22 mouse cellular contexts compared by ENCODE assay signal in the genomic region with DNA sequence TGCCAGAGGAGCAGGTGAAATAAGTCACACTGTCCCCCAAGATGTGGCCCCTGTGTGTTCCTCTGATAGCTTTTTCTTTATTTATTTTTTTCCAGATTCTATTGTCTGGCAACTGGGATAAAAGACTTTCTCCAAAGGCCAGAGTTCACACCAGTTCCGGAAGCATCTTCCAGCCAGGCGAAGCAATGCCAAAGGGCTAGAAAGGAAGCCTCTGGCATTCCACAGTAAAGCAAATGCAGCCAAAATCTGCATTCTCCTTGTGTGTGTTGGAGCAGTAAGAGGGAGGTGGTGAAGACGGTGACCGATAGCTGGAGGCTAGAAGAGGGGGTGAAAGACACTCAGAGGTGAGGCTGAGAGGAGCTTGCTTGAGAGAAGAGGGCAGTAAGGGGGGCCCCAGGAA.
DNase-seq lines count a peak whose midpoint lies in the region; ATAC-seq and TF ChIP-seq lines count a peak whose summit lies in the region.
"Had no signal": no experiment of that assay in that cellular context is flagged by ENCODE, and none has a peak within 500 bp of the region (broad histone marks: within the 10 kb centered on the region; RNA-seq: fewer than 3 reads in every experiment).

No protein-coding gene starts in this region.

- TF ChIP-seq CTCF in heart, adult 2 months (IDR thresholded peaks at IDR 0.05), result no peak
- TF ChIP-seq CTCF in liver, adult 2 months (IDR thresholded peaks at IDR 0.05; ENCODE audit: low read depth, low read length), result no peak

- peak; percentile 85 for DNase-seq in heart, adult 11 months
- no peak for DNase-seq in heart, adult 2 months
- peak; percentile 51 for DNase-seq in liver, adult 2 months (ENCODE audit: extremely low read depth, low read depth, low spot score)
- DNase-seq in adipocyte (ENCODE audit: low spot score), result peak; percentile 67
- DNase-seq in limb, embryonic 10.5 days (ENCODE audit: low spot score), result no peak
- DNase-seq: adrenal gland, adult 2 months; adrenal gland, adult 8-10 months; adrenal gland, postnatal 10 days; adrenal gland, postnatal 14 days; adrenal gland, postnatal 25 days; adrenal gland, postnatal 36 days; B cell, adult 2 months; cerebellum, adult 11 months; cerebellum, adult 11-12 months; cerebellum, adult 18-20 months had no signal

- WGBS in heart, adult 2 months, result 78% methylated on average over 4 of the region's 4 CpGs
- WGBS in liver, adult 2 months, result 54% methylated on average over 4 of the region's 4 CpGs
- 77% methylated on average over 4 of the region's 4 CpGs for WGBS in liver, embryonic 12.5 days (ENCODE audit: insufficient replicate concordance)
- 95% methylated on average over 4 of the region's 4 CpGs for WGBS in limb, embryonic 10.5 days
- WGBS in kidney, embryonic 16.5 days, result 89% methylated on average over 4 of the region's 4 CpGs
- 92% methylated on average over 4 of the region's 4 CpGs for WGBS in forebrain, embryonic 13.5 days

- H3K9me3 ChIP-seq in liver, embryonic 12.5 days (replicated peaks), result no peaks in the 10 kb centered on the region
- H3K9me3 ChIP-seq in limb, embryonic 10.5 days (replicated peaks), result no peaks in the 10 kb centered on the region
- H3K9me3 ChIP-seq in kidney, embryonic 16.5 days (ENCODE audit: low read length), result no peaks in the 10 kb centered on the region
- H3K9me3 ChIP-seq in forebrain, embryonic 13.5 days (replicated peaks), result no peaks in the 10 kb centered on the region

- no peaks in the 10 kb centered on the region for H3K36me3 ChIP-seq in heart, adult 2 months (ENCODE audit: control insufficient read depth, insufficient read depth, low read length)
- no peaks in the 10 kb centered on the region for H3K36me3 ChIP-seq in liver, adult 2 months (ENCODE audit: control insufficient read depth, insufficient read depth, low read length)
- H3K36me3 ChIP-seq in liver, embryonic 12.5 days, result no peaks in the 10 kb centered on the region
- H3K36me3 ChIP-seq in limb, embryonic 10.5 days, result no peaks in the 10 kb centered on the region
- no peaks in the 10 kb centered on the region for H3K36me3 ChIP-seq in kidney, embryonic 16.5 days (ENCODE audit: insufficient read depth, low read length)
- no peaks in the 10 kb centered on the region for H3K36me3 ChIP-seq in forebrain, embryonic 13.5 days (ENCODE audit: poor library complexity, severe bottlenecking)
- H3K36me3 ChIP-seq: G1E had no signal

- H3K27ac ChIP-seq in heart, adult 2 months, result no peak overlapping the region
- H3K27ac ChIP-seq in liver, adult 2 months (replicated peaks; ENCODE audit: insufficient read depth, low read depth, low read length), result no peak overlapping the region
- H3K27ac ChIP-seq in liver, embryonic 12.5 days, result no peak overlapping the region
- H3K27ac ChIP-seq in limb, embryonic 10.5 days, result peak overlapping the region; percentile 15; the same call in 1 of the 2 replicates
- H3K27ac ChIP-seq in kidney, embryonic 16.5 days (ENCODE audit: low read length), result no peak overlapping the region
- no peak overlapping the region for H3K27ac ChIP-seq in forebrain, embryonic 13.5 days

- no peak overlapping the region for H3K9ac ChIP-seq in heart, adult 2 months (ENCODE audit: low read depth, low read length)
- H3K9ac ChIP-seq in liver, adult 2 months (ENCODE audit: low read depth, low read length), result no peak overlapping the region
- no peak overlapping the region for H3K9ac ChIP-seq in liver, embryonic 12.5 days
- no peak overlapping the region for H3K9ac ChIP-seq in kidney, embryonic 16.5 days (replicated peaks; ENCODE audit: low read length)
- H3K9ac ChIP-seq in forebrain, embryonic 13.5 days, result no peak overlapping the region

- no peak for TF ChIP-seq EP300 in heart, adult 2 months (IDR thresholded peaks at IDR 0.05; ENCODE audit: insufficient read depth, low read depth, low read length)

- no peak for ATAC-seq in liver, embryonic 12.5 days
- ATAC-seq in kidney, embryonic 16.5 days (ENCODE audit: low FRiP score, low TSS enrichment), result no peak
- ATAC-seq in forebrain, embryonic 13.5 days, result no peak
- ATAC-seq: activated CD4-positive, CD25-positive, alpha-beta regulatory T cell, adult 4 months; CD4-positive, CD25-positive, alpha-beta regulatory T cell, adult 4 months; Patski had no signal

- intact Hi-C loops in heart, adult 2 months (cut with DNase I), result loop anchor here (10.0 kb wide), 2 partner anchors 101 to 221 kb away; no protein-coding TSS in a partner anchor

- peaks cover 9% of the 10 kb centered on the region for H3K4me1 ChIP-seq in heart, adult 2 months (ENCODE audit: control insufficient read depth, insufficient read depth, low read length)
- H3K4me1 ChIP-seq in liver, adult 2 months (ENCODE audit: control insufficient read depth, insufficient read depth, low read length), result peaks cover 7% of the 10 kb centered on the region; the same call in 1 of the 2 replicates
- no peaks in the 10 kb centered on the region for H3K4me1 ChIP-seq in liver, embryonic 12.5 days
- H3K4me1 ChIP-seq in limb, embryonic 10.5 days, result peaks cover 38% of the 10 kb centered on the region
- H3K4me1 ChIP-seq in kidney, embryonic 16.5 days (ENCODE audit: insufficient read depth, low read length), result peaks cover 4% of the 10 kb centered on the region; the same call in 1 of the 2 replicates
- no peaks in the 10 kb centered on the region for H3K4me1 ChIP-seq in forebrain, embryonic 13.5 days

- H3K4me2 ChIP-seq in liver, embryonic 12.5 days, result no peak overlapping the region
- no peak overlapping the region for H3K4me2 ChIP-seq in kidney, embryonic 16.5 days (replicated peaks; ENCODE audit: low read depth, low read length)
- no peak overlapping the region for H3K4me2 ChIP-seq in forebrain, embryonic 13.5 days

- TF ChIP-seq POLR2A in heart, adult 2 months (IDR thresholded peaks at IDR 0.05; ENCODE audit: insufficient read depth, low read depth, low read length), result no peak
- no peak for TF ChIP-seq POLR2A in liver, adult 2 months (IDR thresholded peaks at IDR 0.05; ENCODE audit: extremely low read depth, insufficient read depth, low read length)

- H3K79me2 ChIP-seq in heart, adult 2 months (replicated peaks; ENCODE audit: control insufficient read depth, insufficient read depth, low read length), result no peaks in the 10 kb centered on the region
- H3K79me2 ChIP-seq in liver, adult 2 months (ENCODE audit: control insufficient read depth, insufficient read depth, low read length), result no peaks in the 10 kb centered on the region

- no peaks in the 10 kb centered on the region for H3K27me3 ChIP-seq in heart, adult 2 months (ENCODE audit: control insufficient read depth, insufficient read depth, low read length)
- no peaks in the 10 kb centered on the region for H3K27me3 ChIP-seq in liver, adult 2 months (ENCODE audit: control insufficient read depth, insufficient read depth, low read length)
- no peaks in the 10 kb centered on the region for H3K27me3 ChIP-seq in liver, embryonic 12.5 days (replicated peaks)
- H3K27me3 ChIP-seq in limb, embryonic 10.5 days (ENCODE audit: low read depth, poor library complexity, severe bottlenecking), result 0 out of 2 replicates have a peak, but pooled peaks cover 5% of the 10 kb centered on the region
- H3K27me3 ChIP-seq in kidney, embryonic 16.5 days (ENCODE audit: insufficient read depth, low read length), result no peaks in the 10 kb centered on the region
- no peaks in the 10 kb centered on the region for H3K27me3 ChIP-seq in forebrain, embryonic 13.5 days
- H3K27me3 ChIP-seq: Patski had no signal

- no peak overlapping the region for H3K4me3 ChIP-seq in heart, adult 2 months
- H3K4me3 ChIP-seq in liver, adult 2 months (ENCODE audit: insufficient read depth, low read depth, low read length), result no peak overlapping the region
- no peak overlapping the region for H3K4me3 ChIP-seq in liver, embryonic 12.5 days
- H3K4me3 ChIP-seq in limb, embryonic 10.5 days, result no peak overlapping the region
- H3K4me3 ChIP-seq in kidney, embryonic 16.5 days (ENCODE audit: low read length), result no peak overlapping the region
- no peak overlapping the region for H3K4me3 ChIP-seq in forebrain, embryonic 13.5 days

Comparison
In these comparisons a context has a peak if more than half of its experiments do, and no peak if none do; other contexts are left out.
1. DNase-seq: peak in heart, adult 11 months (single experiment), liver, adult 2 months (single experiment) and adipocyte (single experiment); none in heart, adult 2 months (0 of 2) and limb, embryonic 10.5 days (single experiment).